Mouse (Mus musculus): ENCODE results near the gene Ezh1.

Ezh1 gene

DNA sequence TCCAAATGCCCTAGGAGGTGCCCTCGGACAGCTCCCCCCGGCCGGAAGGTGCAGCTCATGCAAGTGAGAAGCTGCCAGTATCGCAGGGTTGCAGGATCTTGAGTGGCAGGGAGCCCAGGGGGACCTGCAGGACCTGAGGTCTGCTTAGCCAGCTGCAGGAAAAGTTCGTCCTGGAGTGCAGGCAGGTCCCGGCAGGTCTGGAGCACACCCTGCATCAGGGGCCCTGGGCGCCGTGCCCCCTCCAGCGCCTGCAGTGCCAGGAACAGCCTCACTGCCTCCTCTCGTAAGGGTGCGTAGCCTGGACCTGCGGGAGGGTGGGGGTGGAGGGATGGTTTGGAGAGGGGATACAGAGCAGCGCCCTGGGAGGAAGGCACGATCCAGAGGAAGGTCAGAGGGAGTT, 59.9 kb downstream of the Ezh1 start:
- DNase-seq = peak; percentile 28 to 31

DNA sequence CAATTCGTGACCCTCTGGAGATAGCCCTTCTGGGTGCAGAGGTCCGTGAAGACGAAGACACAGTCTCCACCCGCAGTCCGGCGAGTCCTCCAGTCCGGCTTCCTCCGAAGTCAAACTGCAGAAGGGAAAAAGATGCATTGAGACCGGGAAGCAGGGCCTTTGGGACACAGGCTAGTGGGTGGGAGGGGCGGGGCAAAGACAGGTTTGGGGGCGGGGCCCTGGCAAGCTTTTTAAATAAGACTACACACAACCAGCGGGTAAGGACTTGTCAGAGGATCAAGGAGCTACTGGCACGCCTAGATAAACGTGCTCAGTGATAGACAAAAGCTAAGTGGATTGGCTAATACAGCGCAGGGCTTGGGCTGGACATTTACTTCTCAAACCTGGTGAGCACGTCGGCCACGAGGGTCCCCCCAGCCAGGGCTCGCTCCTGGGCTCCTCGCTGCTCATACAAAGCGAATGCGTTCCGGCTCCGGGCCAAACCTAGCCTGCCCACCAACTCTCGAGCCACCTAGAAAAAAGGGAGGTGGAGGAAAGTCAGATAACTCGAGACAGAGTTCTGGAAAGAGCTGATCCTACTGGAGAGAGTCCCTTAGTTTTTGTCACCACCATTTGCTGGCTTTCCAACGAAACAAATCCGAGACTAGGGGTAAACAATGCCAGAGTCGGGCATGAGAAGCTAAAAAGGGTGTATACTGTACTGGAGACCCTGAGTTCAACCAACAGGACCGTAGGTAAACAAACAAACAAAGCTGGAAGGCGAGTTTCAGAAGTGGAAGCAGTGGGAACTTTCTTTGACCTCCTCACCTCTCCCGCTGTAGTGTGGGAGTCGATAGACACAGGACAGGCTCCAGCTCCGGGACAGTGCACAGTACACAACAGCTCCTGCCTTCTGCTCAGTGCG, 61.3 kb downstream of the Ezh1 start:
- peak; percentile 20 to 33 for DNase-seq

DNA sequence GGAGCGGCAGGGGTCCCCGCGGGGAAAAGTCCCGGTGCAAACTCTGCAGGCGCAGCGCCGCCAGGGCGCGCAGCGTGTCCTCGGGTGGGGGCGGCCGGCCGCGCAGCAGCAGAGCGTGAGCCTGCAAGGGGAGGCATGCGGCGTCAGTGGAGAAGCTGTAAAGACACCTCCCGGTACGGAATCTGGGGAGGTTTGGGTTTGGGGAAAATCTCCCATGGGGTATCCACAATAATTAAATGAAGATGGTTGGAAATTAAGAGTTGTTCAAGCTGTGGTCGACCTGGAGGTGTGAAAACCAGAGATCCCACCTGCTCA, 62.0 kb downstream of the Ezh1 start:
- DNase-seq = peak in 1 of 2 experiments; percentile 11

DNA sequence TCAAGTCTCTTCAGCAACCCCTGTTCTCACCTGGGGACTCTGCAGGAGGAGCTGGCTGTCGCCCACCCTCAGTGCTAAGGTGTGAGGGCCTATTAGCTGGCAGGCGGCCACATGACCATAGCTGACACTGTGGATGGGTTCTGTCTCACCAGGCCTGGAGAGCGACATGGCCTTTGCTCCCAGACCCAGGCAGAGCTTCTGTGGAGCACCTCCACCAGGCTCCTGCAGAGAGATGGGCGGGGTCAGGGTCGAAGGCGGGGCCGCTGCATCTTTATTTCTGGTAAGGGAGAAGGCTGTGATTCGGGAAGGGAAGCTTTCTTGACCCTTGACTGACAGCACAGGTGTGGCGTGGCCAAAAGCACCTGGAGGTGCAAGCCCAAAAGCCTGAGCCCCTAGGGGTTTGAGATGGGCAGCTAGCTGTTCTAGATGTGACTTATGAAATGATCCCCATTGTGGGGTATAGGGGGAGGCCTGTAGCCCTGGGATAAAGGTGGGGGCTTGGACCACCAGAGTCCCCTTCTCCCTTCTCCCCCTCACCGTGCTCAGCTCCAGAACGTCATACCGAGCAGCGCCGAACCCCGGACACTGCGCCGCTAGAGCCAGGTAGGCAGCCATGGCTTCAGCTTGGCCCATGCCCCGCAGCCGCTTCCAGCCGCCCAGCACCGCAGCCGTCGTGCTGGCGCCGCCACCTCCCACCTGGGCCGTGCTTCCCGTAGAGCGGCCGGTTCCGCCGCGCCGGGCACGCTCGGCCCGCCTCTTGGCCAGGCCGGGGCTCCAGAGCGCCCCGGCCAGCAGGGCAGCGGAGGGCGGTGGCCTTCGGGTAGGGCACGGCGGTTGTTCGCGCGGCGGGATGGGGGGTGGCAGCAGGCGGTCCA, 62.5 kb downstream of the Ezh1 start:
- DNase-seq = peak; percentile 34 to 50

DNA sequence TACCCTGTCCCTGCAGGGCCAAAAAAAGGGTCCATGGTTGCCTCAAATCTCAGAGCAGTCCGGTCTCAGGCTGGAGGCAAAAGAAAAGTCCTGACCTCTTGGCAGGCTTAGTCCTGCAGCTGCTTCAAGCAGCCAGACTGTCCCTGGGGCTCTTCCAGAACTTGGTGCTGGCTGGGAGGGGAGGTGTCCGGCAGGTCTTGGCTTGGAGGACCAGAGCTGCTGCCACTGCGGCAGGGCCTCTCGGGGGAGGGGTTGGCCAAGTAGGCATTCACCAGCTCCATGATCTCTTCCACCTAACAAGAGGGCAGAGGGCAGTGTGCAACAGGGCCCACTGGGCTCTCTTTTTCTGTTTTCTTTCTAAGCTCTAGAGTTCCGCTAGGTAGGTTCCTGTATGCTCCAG, 63.5 kb downstream of the Ezh1 start:
- peak; percentile 49 to 59 for DNase-seq

DNA sequence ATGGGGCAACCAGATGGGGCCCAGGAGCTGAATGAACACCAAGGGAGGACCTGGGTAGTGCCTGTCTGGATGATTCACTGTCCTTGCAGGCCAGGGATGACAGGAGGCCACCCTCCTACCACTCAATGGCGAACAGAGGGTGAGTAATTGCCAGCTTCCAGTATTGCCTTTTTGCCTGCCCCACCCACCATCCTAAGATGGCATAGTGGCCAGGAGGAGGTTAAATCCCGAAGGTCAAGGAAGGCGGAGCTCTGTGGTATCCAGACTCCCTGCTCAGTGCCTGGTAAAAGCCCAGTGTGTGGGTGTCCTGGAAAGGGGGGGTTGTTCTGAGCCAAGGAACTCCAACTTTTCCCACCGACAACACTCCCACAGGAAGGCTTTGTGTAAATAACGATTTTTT, 64.0 kb downstream of the Ezh1 start:
- peak in 1 of 2 experiments; percentile 9 for DNase-seq

DNA sequence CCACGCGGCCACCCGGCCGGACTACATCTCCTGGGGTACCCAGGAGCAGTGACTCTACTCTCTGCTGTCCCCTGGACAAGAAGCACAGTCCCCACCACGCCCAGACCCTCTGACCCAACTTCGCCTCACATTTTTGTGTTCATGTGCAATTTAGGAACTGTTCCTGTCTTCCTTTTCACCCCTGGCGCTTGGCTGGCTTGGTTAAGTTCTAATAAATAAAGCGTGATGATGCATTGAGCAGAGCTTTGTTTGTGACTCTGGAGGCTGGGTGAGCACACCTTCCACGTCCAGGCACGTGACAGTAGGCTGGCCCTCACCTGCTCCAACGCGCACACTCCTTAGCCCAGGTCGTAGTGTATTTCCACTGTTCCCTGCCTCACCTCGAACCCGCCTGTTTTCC, 64.7 kb downstream of the Ezh1 start:
- DNase-seq = no peak

DNA sequence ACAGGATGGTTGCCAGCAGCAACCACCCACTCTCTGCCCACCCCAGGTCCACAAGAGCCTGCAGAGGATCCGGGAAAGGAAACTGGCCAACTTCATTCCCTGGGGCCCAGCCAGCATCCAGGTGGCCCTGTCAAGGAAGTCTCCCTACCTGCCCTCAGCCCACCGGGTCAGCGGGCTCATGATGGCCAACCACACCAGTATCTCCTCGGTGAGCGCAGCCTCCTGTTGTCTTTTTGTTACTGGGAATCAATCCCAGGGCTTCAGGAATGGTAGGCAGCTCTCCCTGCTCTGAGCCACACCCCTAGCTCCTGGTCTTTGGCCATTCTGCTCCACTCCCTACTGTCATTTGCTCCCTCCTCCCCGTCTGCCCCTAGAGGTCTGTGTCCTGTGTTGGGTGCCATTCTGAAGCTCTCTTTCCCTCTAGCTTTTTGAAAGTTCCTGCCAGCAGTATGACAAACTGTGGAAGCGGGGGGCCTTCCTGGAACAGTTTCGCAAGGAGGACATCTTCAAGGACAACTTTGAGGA, 65.2 kb downstream of the Ezh1 start:
- peak; percentile 7 to 27 for DNase-seq

DNA sequence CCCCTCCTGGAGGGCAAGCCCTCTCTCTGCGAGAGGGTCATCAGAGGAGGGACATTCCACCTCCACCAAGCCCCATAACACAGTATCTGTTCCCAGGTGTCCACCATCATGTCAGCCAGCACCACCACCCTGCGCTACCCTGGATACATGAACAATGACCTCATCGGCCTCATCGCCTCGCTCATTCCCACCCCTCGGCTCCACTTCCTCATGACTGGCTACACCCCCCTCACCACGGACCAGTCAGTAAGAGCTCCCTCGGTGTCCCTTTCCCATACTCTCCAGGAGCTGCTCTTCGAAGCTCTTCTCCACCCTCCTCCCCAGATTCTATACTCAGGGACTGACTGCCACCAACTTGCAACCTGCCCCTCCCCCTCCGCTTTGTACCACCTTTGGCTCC, 66.1 kb downstream of the Ezh1 start:
- DNase-seq = peak in 1 of 2 experiments; percentile 7

DNA sequence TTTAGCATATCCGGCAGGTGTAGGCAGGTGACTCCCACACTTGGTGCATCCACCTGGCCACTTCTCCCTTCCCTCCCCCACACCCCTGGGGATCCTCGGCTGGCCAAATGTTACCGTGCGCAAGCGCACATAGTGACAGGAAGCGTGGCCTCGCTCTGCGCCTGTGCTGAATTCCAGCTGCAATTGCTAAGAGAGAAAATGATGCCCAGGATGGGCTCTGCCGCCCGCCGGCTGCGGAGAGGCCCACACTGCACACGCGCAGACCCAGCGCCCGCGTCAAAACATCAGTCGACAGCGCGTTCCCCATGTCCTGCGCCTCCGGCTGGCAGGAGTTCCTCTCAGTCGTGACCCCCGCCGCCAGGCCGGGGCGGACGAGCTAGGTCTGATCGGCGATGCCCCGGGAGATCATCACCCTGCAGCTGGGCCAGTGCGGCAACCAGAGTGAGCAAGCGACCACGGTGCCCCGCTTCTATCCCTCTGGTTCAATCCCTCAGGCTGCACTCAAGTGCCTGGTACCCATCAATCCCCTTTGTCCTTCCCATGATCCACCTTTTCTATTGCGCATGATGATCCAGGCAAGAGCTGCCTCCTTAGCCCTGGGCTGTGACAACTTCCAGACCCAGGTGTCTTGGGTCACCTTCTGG, 70.4 kb downstream of the Ezh1 start, which contains the start of gene Tubg2:
Gene Tubg2, plus strand, starts transcription at position 180 of the 644 bp plus-strand sequence.
- DNase-seq = peak; percentile 81 to 84

DNA sequence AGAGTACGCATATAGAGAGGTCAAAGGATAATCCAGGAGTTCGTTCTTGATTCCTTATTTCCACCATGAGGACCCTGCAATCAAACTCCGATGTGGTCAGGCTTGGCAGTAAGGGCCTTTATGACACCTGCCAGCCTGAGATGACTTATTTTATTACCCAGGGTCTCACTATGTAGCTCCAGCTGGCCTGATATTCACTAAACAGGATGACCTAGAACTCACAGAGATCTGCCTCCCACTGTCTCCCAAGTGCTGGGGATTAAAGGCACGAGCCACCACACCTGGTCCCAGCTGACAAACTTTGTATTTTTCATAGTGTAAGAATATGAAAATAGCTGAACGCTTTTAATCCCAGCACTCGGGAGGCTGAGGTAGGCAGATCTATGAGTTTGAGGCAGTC, 71.1 kb downstream of the Ezh1 start:
- no peak for DNase-seq

DNA sequence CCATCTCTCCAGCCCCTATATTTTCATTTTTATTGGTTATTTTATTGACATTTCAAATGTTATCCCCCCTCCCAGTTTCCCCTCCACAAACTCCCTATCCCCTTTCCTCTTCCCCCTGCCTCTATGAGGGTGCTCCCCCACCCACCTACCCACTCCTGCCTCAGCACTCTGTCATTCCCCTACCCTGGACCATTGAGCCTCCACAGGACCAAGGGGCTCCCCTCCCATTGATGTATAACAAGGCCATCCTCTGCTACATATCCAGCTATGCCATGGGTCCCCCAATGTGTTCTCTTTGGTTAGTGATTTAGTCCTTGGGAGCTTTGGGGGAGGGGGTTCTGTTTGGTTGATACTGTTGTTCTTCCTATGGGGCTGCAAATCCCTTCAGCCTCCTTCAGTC, 71.6 kb downstream of the Ezh1 start:
- DNase-seq = no peak

DNA sequence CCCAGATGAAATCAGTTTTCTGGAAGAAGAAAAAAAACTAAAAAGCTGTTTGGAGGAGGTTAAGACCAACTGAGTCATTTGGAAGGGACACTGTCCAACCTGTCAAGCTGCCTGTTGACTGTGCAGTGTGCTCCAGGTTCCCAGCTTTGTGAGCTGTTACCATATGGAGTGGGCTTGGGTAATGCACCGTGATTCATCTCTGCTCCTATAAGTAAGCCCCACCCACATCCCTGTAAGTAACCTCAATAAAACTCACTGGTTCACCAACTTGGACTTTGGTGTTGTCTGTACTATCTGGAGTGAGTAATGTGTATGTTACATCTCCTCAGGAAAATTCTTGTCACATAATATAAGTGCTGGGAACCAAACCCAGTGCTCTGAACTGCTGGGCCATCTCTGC, 73.4 kb downstream of the Ezh1 start:
- no peak for DNase-seq

DNA sequence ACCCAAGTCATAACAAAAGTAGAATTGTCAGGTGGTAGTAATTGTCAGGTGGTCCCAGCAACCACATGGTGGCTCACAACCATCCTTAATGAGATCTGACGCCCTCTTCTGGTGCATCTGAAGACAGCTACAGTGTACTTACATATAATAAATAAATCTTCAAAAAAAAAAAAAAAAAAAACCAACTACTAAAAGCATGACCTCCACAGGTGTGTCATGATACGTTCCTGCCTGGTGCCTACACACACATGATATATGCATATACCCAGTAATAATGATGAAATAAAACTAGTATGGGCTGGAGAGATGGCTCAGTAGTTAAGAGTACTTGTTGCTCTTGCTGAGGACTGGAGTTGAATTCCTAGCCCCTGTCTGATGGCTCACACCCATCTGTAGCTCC, 75.2 kb downstream of the Ezh1 start:
- no peak for DNase-seq

DNA sequence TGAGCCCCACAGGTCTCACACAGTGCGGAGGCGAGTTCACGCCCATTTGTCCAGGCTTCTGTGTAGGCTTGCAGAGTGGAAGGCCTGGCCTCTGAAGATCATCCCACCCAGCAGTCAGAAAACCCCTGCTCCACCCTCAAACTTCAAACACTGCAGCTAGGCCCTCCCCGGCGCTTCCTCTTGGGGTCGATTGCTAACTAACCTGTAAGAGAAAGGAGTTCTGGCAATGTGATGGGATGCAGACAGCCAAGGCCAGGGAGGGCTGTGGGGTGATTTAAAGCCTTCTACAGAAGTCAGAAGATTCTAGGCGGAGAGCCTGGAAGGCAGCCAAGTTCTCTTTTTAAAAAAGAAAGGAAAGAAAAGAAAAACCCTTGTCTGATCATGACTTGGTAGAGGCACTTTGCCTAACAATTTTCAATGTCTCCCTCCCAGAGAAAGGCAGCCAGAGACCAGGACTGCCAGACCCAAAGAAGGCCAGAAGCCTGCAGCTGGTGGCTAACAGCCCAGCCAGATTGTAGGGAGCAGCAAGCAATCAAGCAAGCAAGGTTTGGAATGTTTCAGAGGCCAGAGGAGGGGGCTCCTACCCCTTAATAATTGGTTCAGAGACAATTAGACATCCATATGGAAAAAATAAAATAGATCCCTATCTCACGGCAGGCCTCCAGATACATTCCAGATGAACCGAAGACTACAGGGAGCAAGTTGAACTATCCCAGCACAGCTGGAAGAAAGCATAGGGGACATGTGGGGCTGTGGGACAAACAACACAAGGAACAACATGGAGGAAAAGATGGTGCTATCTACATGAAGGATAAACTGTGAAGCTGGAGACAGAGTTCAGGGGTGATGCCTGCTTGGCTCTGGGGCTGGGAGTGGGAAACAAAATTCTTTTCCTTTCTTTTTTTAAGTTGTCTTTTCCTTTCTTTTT, 76.8 kb downstream of the Ezh1 start:
- DNase-seq = no peak

DNA sequence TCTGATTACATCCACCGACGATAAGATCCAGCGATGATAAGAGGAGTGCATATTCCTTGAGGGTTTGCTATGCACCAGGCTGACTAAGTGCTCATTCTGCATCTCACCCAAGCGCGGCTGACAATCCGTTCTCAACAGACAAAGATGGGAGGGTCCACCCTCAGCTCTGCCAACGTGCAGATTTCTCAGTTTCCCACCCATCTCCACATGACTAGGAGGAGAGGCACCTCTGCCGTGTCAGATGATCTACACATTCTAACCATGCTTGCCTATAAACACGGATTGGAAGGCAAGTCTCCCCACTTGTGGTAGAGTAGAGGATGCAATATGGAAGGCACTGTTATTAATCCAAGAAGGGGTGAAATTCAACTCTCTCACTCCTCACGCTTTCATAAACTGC, 77.5 kb downstream of the Ezh1 start:
- DNase-seq = no peak

DNA sequence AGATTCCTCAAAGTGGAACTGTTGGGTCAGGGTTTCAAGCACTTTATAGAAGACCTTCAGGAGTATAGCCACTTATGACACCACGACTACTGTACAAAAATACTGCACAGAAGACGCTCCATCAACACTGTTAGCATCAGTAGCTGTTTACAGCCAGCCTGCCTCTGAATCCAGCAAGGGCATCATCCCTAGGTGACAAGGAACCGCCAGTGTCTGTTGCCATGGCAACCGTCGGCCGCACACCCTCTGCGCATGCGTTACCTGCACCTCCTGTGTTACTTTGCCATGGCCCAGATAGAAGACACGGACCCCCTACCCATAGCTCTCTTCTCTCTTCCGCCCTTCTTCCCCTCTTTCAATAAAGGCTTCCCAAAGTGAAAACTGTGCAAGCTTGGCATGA, 79.9 kb downstream of the Ezh1 start:
- DNase-seq = peak in 1 of 2 experiments; percentile 58

DNA sequence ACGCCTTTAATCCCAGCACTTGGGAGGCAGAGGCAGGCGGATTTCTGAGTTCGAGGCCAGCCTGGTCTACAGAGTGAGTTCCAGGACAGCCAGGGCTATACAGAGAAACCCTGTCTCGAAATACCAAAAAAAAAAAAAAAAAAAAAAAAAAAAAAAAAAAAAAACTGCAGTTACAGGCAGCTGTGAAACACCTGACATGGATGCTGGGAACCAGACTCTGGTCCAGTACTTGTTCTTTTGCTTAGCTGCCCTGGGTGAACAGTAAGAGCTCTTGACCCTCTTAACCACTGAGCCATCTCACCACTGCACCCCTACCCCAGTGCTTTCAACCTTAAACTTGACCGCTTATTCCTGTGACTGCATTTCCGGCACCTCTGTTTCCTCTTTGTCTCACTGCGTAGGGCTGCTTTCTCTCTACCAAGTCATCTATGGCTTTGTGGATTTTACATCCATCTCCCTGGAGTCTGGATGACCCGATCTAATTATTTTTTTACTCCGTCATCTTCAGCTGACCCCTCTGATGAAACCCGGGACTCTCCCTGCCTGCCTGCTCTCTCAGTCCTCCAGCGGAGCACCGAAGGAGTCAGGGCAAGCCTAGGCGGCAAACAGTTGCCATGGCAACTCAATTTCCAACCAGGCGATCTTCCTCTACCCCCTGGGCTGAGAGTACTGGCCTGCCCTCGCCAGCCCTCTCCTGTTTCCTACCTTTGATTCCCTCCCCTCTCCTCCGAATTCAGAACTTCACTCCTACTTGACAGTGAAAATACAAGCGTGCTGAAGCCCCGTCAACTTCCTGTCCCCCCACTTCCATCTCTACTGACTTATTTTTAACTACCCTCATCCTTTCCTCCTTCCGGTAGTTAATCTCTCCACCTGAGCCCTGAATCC, 82.7 kb downstream of the Ezh1 start:
- peak; percentile 55 to 68 for DNase-seq

DNA sequence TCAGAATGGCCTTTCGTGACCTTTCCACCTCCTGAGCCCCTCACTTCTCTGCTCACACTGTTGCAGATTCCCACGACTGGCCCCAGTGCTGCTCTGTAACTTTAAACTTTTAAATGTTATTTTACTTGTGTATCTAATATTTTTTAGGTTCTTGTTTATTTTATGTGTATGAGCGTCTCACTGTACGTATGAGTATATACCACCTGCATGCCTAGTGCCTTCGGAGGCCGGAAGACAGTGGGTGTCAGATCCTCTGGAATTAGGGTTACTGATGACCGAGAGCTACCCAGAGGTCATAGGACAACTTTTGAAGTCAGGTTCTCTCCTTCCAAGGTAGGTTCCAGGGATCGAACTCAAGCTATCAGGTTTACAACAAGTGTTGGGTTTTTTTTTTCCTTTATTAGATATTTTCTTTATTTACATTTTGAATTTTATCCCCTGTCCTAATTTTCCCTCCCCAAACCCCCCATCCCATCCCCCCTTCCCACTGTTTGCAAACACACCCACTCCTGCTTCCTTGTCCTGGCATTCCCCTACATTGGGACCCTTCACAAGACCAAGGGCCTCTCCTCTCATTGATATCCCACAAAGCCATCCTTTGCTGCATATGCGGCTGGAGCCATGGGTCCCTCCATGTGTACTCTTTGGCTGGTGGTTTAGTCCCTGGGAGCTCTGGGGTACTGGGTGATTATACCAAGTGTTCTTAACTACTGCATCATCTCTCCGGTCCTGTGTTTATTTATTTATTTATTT, 83.9 kb downstream of the Ezh1 start:
- no peak for DNase-seq

Measured in cerebellum, adult 18-20 months (tissue).